ENCODE assay signal across 29 mouse cellular contexts in genomic region chr6:119015346-119015745, GRCm38 (mm10).
A peak's percentile ranks its signal among the peaks of the same experiment; 100 is the strongest.
DNase-seq lines count a peak whose midpoint lies in the region; ATAC-seq and TF ChIP-seq lines count a peak whose summit lies in the region.
"Had no signal": no experiment of that assay in that cellular context is flagged by ENCODE, and none has a peak within 500 bp of the region (broad histone marks: within the 10 kb centered on the region; RNA-seq: fewer than 3 reads in every experiment).

No protein-coding gene starts in this region.

- H3K9me3 ChIP-seq in liver, embryonic 13.5 days (replicated peaks) = no peaks in the 10 kb centered on the region
- H3K9me3 ChIP-seq in liver, embryonic 11.5 days (ENCODE audit: control insufficient read depth, low read length) = no peaks in the 10 kb centered on the region
- H3K9me3 ChIP-seq in limb, embryonic 13.5 days = no peaks in the 10 kb centered on the region
- H3K9me3 ChIP-seq in liver, postnatal 0 days (ENCODE audit: low read length) = no peaks in the 10 kb centered on the region
- H3K9me3 ChIP-seq: embryonic facial prominence, embryonic 13.5 days; heart, embryonic 12.5 days; hindbrain, embryonic 13.5 days; kidney, embryonic 15.5 days had no signal

- TF ChIP-seq EP300 in liver, postnatal 0 days (IDR thresholded peaks at IDR 0.05; ENCODE audit: low read depth) = no peak

- H3K9ac ChIP-seq in liver, embryonic 13.5 days = no peak overlapping the region
- no peak overlapping the region for H3K9ac ChIP-seq in liver, embryonic 11.5 days (ENCODE audit: low read depth, low read length)
- H3K9ac ChIP-seq in limb, embryonic 13.5 days = no peak overlapping the region
- H3K9ac ChIP-seq in liver, postnatal 0 days (replicated peaks) = no peak overlapping the region
- H3K9ac ChIP-seq: embryonic facial prominence, embryonic 13.5 days; heart, embryonic 12.5 days; hindbrain, embryonic 13.5 days; kidney, embryonic 15.5 days; lung, embryonic 14.5 days had no signal

- no peak for TF ChIP-seq CTCF in liver, postnatal 0 days (IDR thresholded peaks at IDR 0.05; ENCODE audit: low read depth)

- no peaks in the 10 kb centered on the region for H3K36me3 ChIP-seq in liver, embryonic 13.5 days
- H3K36me3 ChIP-seq in liver, embryonic 11.5 days (ENCODE audit: control insufficient read depth, insufficient read depth, low read length) = no peaks in the 10 kb centered on the region
- no peaks in the 10 kb centered on the region for H3K36me3 ChIP-seq in limb, embryonic 13.5 days
- no peaks in the 10 kb centered on the region for H3K36me3 ChIP-seq in liver, postnatal 0 days (replicated peaks; ENCODE audit: insufficient read depth, low read length)
- H3K36me3 ChIP-seq: embryonic facial prominence, embryonic 13.5 days; G1E; heart, embryonic 12.5 days; hindbrain, embryonic 13.5 days; kidney, embryonic 15.5 days had no signal

- H3K4me3 ChIP-seq in liver, embryonic 13.5 days (replicated peaks) = no peak overlapping the region
- H3K4me3 ChIP-seq in liver, embryonic 11.5 days (ENCODE audit: low read depth, low read length) = no peak overlapping the region
- H3K4me3 ChIP-seq in limb, embryonic 13.5 days = no peak overlapping the region
- H3K4me3 ChIP-seq in liver, postnatal 0 days (ENCODE audit: low read depth, low read length) = no peak overlapping the region
- H3K4me3 ChIP-seq: embryonic facial prominence, embryonic 13.5 days; erythroblast, embryonic 14.5 days; heart, embryonic 12.5 days; hindbrain, embryonic 13.5 days; kidney, embryonic 15.5 days had no signal

- DNase-seq in embryo, embryonic 10.5 days (ENCODE audit: low spot score) = peak; percentile 28
- DNase-seq in embryo, embryonic 10 days (ENCODE audit: low spot score) = no peak
- no peak for DNase-seq in liver, embryonic 13.5 days
- no peak for DNase-seq in liver, embryonic 11.5 days (ENCODE audit: low spot score)
- DNase-seq in liver, postnatal 0 days = no peak
- DNase-seq in T-cell, adult 2 months (ENCODE audit: low spot score) = no peak
- DNase-seq in thymus, postnatal 10 days (ENCODE audit: low spot score in 2 of 2) = no peak
- DNase-seq: adrenal gland, postnatal 10 days; cerebellum, adult 9-10 months; cerebellum, postnatal 36 days; gastrocnemius, postnatal 25 days; heart, adult 18-20 months; heart, postnatal 4 days; kidney, adult 11 months; kidney, postnatal 36 days; left cerebral cortex, postnatal 4 days; lung, embryonic 14.5 days; lung, postnatal 14 days; midbrain, embryonic 14.5 days; retina, postnatal 1 day; right cerebral cortex, postnatal 25 days; thymus, postnatal 25 days had no signal

- H3K4me2 ChIP-seq in liver, embryonic 13.5 days = peak overlapping the region; percentile 10; the same call in 1 of the 2 replicates
- no peak overlapping the region for H3K4me2 ChIP-seq in liver, embryonic 11.5 days
- H3K4me2 ChIP-seq in limb, embryonic 13.5 days (replicated peaks) = no peak overlapping the region
- no peak overlapping the region for H3K4me2 ChIP-seq in liver, postnatal 0 days (ENCODE audit: low read depth, low read length)
- H3K4me2 ChIP-seq: embryonic facial prominence, embryonic 13.5 days; heart, embryonic 12.5 days; hindbrain, embryonic 13.5 days; kidney, embryonic 15.5 days; lung, embryonic 14.5 days had no signal

- 47% methylated on average over 2 of the region's 2 CpGs for WGBS in liver, embryonic 13.5 days (ENCODE audit: insufficient replicate concordance)
- WGBS in liver, embryonic 11.5 days = 55% methylated on average over 2 of the region's 2 CpGs
- 2% methylated on average over 2 of the region's 2 CpGs for WGBS in limb, embryonic 13.5 days
- 26% methylated on average over 2 of the region's 2 CpGs for WGBS in liver, postnatal 0 days (ENCODE audit: insufficient replicate concordance)

- peaks cover 35% of the 10 kb centered on the region for H3K4me1 ChIP-seq in liver, embryonic 13.5 days (replicated peaks)
- H3K4me1 ChIP-seq in liver, embryonic 11.5 days (replicated peaks; ENCODE audit: control insufficient read depth, insufficient read depth, low read length) = no peaks in the 10 kb centered on the region; the same call in 1 of the 2 replicates
- peaks cover 45% of the 10 kb centered on the region for H3K4me1 ChIP-seq in limb, embryonic 13.5 days
- peaks cover 2% of the 10 kb centered on the region; the same call in 1 of the 2 replicates for H3K4me1 ChIP-seq in liver, postnatal 0 days (ENCODE audit: insufficient read depth)

- no peak for ATAC-seq in liver, embryonic 13.5 days (ENCODE audit: low read depth)
- no peak for ATAC-seq in liver, embryonic 11.5 days (replicated peaks; ENCODE audit: low FRiP score)
- no peak for ATAC-seq in limb, embryonic 13.5 days (ENCODE audit: low FRiP score, low read depth)
- no peak for ATAC-seq in liver, postnatal 0 days

- H3K27me3 ChIP-seq in liver, embryonic 13.5 days = no peaks in the 10 kb centered on the region
- no peaks in the 10 kb centered on the region for H3K27me3 ChIP-seq in liver, embryonic 11.5 days (replicated peaks; ENCODE audit: control insufficient read depth, insufficient read depth, low read length)
- no peaks in the 10 kb centered on the region for H3K27me3 ChIP-seq in limb, embryonic 13.5 days
- no peaks in the 10 kb centered on the region for H3K27me3 ChIP-seq in liver, postnatal 0 days (ENCODE audit: insufficient read depth, low read length)
- H3K27me3 ChIP-seq: embryonic facial prominence, embryonic 13.5 days; heart, embryonic 12.5 days; hindbrain, embryonic 13.5 days; kidney, embryonic 15.5 days had no signal

- H3K27ac ChIP-seq in liver, embryonic 13.5 days = peak overlapping the region; percentile 62
- no peak overlapping the region for H3K27ac ChIP-seq in liver, embryonic 11.5 days (ENCODE audit: low read depth, low read length)
- H3K27ac ChIP-seq in limb, embryonic 13.5 days = peak overlapping the region; percentile 63; the same call in 1 of the 2 replicates
- peak overlapping the region; percentile 29; the same call in 1 of the 2 replicates for H3K27ac ChIP-seq in liver, postnatal 0 days (ENCODE audit: low read depth)
- H3K27ac ChIP-seq: embryonic facial prominence, embryonic 13.5 days; hindbrain, embryonic 13.5 days; kidney, embryonic 15.5 days had no signal
